In the genomic region with DNA sequence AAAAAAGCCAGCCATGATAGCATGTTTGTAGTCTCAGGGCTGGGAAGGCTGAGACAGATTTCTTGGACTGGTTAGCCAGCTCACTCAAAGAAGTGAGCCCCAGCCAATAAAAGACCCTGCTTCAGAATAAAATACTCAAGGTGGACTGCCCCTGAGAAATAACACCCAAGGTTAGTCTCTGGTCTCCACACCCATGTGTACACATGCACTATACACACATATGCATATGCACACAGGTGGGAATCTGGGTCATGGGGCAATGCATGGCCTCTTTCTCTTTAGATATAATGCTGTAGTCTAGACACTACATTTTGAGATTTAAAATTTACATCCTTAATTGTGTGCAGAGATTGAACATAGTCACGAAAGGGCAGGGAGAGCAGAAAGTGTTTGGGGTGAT, we compare ENCODE assay signal across 27 mouse cellular contexts.
DNase-seq lines count a peak whose midpoint lies in the region; ATAC-seq and TF ChIP-seq lines count a peak whose summit lies in the region.
"Had no signal": no experiment of that assay in that cellular context is flagged by ENCODE, and none has a peak within 500 bp of the region (broad histone marks: within the 10 kb centered on the region; RNA-seq: fewer than 3 reads in every experiment).

No protein-coding gene starts in this region.

- no peak for ATAC-seq in heart, embryonic 15.5 days (replicated peaks; ENCODE audit: insufficient number of reproducible peaks, insufficient read depth, low FRiP score, low read depth)
- no peak for ATAC-seq in limb, embryonic 12.5 days (ENCODE audit: insufficient number of reproducible peaks, insufficient read depth, low FRiP score, low TSS enrichment, low read depth)
- ATAC-seq in stomach, embryonic 16.5 days (ENCODE audit: insufficient read depth, low FRiP score), result peak; percentile 71; the same call in 1 of the 2 replicates
- ATAC-seq: activated CD4-positive, CD25-positive, alpha-beta regulatory T cell, adult 4 months; forebrain, embryonic 14.5 days; intestine, embryonic 16.5 days had no signal

- no peak overlapping the region for H3K4me3 ChIP-seq in heart, embryonic 15.5 days
- no peak overlapping the region for H3K4me3 ChIP-seq in embryonic fibroblast, embryonic 13.5 days (ENCODE audit: insufficient read depth, low read length)
- H3K4me3 ChIP-seq in limb, embryonic 12.5 days (replicated peaks), result no peak overlapping the region
- no peak overlapping the region for H3K4me3 ChIP-seq in stomach, embryonic 16.5 days (replicated peaks; ENCODE audit: low read length)
- H3K4me3 ChIP-seq: heart, adult 2 months; hindbrain, embryonic 13.5 days; liver, embryonic 15.5 days; neural tube, embryonic 15.5 days had no signal

- no peak for DNase-seq in heart, adult 9 months (ENCODE audit: low spot score in 2 of 2)
- no peak for DNase-seq in ovary, postnatal 14 days (ENCODE audit: low spot score)
- DNase-seq in embryo, embryonic 9.5 days (ENCODE audit: extremely low spot score), result no peak
- DNase-seq: adrenal gland, adult 2 months; B cell, adult 2 months; cerebellum, adult 2 months; cerebellum, postnatal 25 days; gastrocnemius, postnatal 25 days; heart, postnatal 4 days; kidney, postnatal 10 days; lung, postnatal 14 days; midbrain, embryonic 14.5 days; right cerebral cortex, postnatal 25 days; thymus, adult 2 months; thymus, postnatal 36 days had no signal

- TF ChIP-seq POLR2A in embryonic fibroblast, embryonic 13.5 days (IDR thresholded peaks at IDR 0.05; ENCODE audit: low read depth, low read length), result no peak

- no peak overlapping the region for H3K9ac ChIP-seq in heart, embryonic 15.5 days
- H3K9ac ChIP-seq in limb, embryonic 12.5 days (replicated peaks), result no peak overlapping the region
- no peak overlapping the region for H3K9ac ChIP-seq in stomach, embryonic 16.5 days (ENCODE audit: low read length)
- H3K9ac ChIP-seq: hindbrain, embryonic 13.5 days; liver, embryonic 15.5 days; lung, embryonic 14.5 days; neural tube, embryonic 15.5 days had no signal

- H3K27ac ChIP-seq in heart, embryonic 15.5 days, result peak overlapping the region; percentile 91
- H3K27ac ChIP-seq in embryonic fibroblast, embryonic 13.5 days (ENCODE audit: insufficient read depth, low read length), result peak overlapping the region; percentile 75
- peak overlapping the region; percentile 53 for H3K27ac ChIP-seq in limb, embryonic 12.5 days
- H3K27ac ChIP-seq in stomach, embryonic 16.5 days (ENCODE audit: low read length), result no peak overlapping the region
- H3K27ac ChIP-seq: heart, adult 2 months; hindbrain, embryonic 13.5 days; liver, embryonic 15.5 days; neural tube, embryonic 15.5 days had no signal

- H3K9me3 ChIP-seq in heart, embryonic 15.5 days (replicated peaks), result no peaks in the 10 kb centered on the region
- H3K9me3 ChIP-seq in limb, embryonic 12.5 days, result no peaks in the 10 kb centered on the region
- H3K9me3 ChIP-seq in stomach, embryonic 16.5 days (replicated peaks; ENCODE audit: control insufficient read depth, low read length), result no peaks in the 10 kb centered on the region
- H3K9me3 ChIP-seq: hindbrain, embryonic 13.5 days; liver, embryonic 15.5 days; neural tube, embryonic 15.5 days had no signal

- no peak overlapping the region for H3K4me2 ChIP-seq in heart, embryonic 15.5 days
- H3K4me2 ChIP-seq in limb, embryonic 12.5 days, result 0 out of 2 replicates have a peak overlapping the region, but pooled peaks have one; percentile 6
- no peak overlapping the region for H3K4me2 ChIP-seq in stomach, embryonic 16.5 days (ENCODE audit: low read depth, low read length)
- H3K4me2 ChIP-seq: hindbrain, embryonic 13.5 days; liver, embryonic 15.5 days; lung, embryonic 14.5 days; neural tube, embryonic 15.5 days had no signal

- peaks cover 45% of the 10 kb centered on the region for H3K4me1 ChIP-seq in heart, embryonic 15.5 days (replicated peaks)
- peaks cover 28% of the 10 kb centered on the region for H3K4me1 ChIP-seq in embryonic fibroblast, embryonic 13.5 days (ENCODE audit: control insufficient read depth, insufficient read depth, low read length)
- H3K4me1 ChIP-seq in limb, embryonic 12.5 days (replicated peaks), result peaks cover 57% of the 10 kb centered on the region
- peaks cover 13% of the 10 kb centered on the region; the same call in 1 of the 2 replicates for H3K4me1 ChIP-seq in stomach, embryonic 16.5 days (ENCODE audit: control insufficient read depth, insufficient read depth, low read length)
- H3K4me1 ChIP-seq: hindbrain, embryonic 13.5 days; liver, embryonic 15.5 days had no signal

- TF ChIP-seq CTCF in embryonic fibroblast, embryonic 13.5 days (IDR thresholded peaks at IDR 0.05; ENCODE audit: borderline replicate concordance, insufficient read depth, low read length), result no peak

- 92% methylated on average over 1 of the region's 1 CpGs for WGBS in heart, embryonic 15.5 days
- 70% methylated on average over 1 of the region's 1 CpGs for WGBS in limb, embryonic 12.5 days
- 66% methylated on average over 1 of the region's 1 CpGs for WGBS in stomach, embryonic 16.5 days

- no peaks in the 10 kb centered on the region for H3K36me3 ChIP-seq in heart, embryonic 15.5 days
- no peaks in the 10 kb centered on the region for H3K36me3 ChIP-seq in limb, embryonic 12.5 days
- no peaks in the 10 kb centered on the region for H3K36me3 ChIP-seq in stomach, embryonic 16.5 days (ENCODE audit: control insufficient read depth, insufficient read depth, low read length)
- H3K36me3 ChIP-seq: hindbrain, embryonic 13.5 days; liver, embryonic 15.5 days; neural tube, embryonic 15.5 days had no signal

- no peaks in the 10 kb centered on the region for H3K27me3 ChIP-seq in heart, embryonic 15.5 days
- H3K27me3 ChIP-seq in limb, embryonic 12.5 days, result no peaks in the 10 kb centered on the region
- no peaks in the 10 kb centered on the region for H3K27me3 ChIP-seq in stomach, embryonic 16.5 days (ENCODE audit: control insufficient read depth, insufficient read depth, low read length)
- H3K27me3 ChIP-seq: hindbrain, embryonic 13.5 days; liver, embryonic 15.5 days; neural tube, embryonic 15.5 days had no signal
